Mouse (Mus musculus): ENCODE measurements around the gene Lpp. TPM values are rescaled to one million over a fixed set of nuclear protein-coding genes. Genes with fewer than 3 reads are reported as not detected.

The Lpp gene
- polyA plus RNA-seq, 1 experiment from 2014 or later, result 13.3 TPM

GRCm38 (mm10) chr16:24930070-24930469 is 536.8 kb downstream of the Lpp start:
- no peak overlapping the region for H3K4me3 ChIP-seq
- no peaks in the 10 kb centered on the region for H3K36me3 ChIP-seq
- peak; percentile 71; the same call in 1 of the 2 replicates for ATAC-seq (ENCODE audit: low read depth)
- H3K4me2 ChIP-seq, result no peak overlapping the region
- no peak overlapping the region for H3K9ac ChIP-seq
- H3K4me1 ChIP-seq (replicated peaks), result 0 out of 2 replicates have a peak, but pooled peaks cover 4% of the 10 kb centered on the region
- H3K27ac ChIP-seq (replicated peaks), result no peak overlapping the region
- no peaks in the 10 kb centered on the region for H3K9me3 ChIP-seq
- H3K27me3 ChIP-seq, result no peaks in the 10 kb centered on the region

DNA sequence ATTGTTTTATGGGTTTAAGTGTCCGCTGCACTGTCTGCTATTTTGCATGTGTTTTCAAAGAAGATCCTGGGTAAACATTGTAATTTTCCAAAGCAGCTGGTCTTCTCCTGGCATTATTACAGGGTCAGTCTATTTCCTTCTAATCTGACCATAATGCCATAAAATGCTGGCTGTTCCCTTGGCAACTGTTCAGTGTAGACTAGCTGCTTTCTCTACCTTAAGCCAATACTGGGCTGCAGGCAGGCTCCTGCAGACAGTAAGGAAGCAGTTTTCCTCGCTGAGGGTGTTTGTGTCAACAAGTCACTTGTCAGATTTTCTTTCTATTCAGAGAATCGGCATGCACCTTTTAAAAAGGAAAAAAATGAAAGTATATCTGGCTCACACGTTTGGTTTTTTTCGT is 537.3 kb downstream of the Lpp start:
- ATAC-seq (ENCODE audit: low read depth), result no peak
- H3K4me1 ChIP-seq (replicated peaks), result 0 out of 2 replicates have a peak, but pooled peaks cover 4% of the 10 kb centered on the region
- no peaks in the 10 kb centered on the region for H3K9me3 ChIP-seq
- no peaks in the 10 kb centered on the region for H3K27me3 ChIP-seq
- no peak overlapping the region for H3K4me3 ChIP-seq
- H3K9ac ChIP-seq, result no peak overlapping the region
- H3K4me2 ChIP-seq, result no peak overlapping the region
- 72% methylated on average over 5 of the region's 5 CpGs for WGBS
- H3K36me3 ChIP-seq, result no peaks in the 10 kb centered on the region
- no peak overlapping the region for H3K27ac ChIP-seq (replicated peaks)

DNA sequence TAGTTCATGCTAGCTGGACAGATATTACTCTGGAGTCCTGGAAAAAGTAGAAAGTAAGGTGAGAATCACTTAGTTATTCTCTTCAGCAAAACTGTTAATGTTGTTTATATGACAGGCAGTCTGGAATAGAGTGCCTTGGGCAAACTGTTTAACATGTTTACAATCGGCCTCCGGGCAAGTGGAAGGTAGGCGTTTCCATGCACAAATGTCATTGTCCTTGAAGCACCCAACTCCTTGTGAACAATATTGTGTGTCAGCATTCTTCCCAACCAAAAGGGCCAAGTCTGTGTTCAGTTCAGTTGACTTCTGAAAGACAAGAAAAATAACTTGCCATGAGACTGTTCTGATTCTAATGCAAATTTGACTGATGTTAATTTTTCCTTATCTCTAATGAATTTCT is 539.5 kb downstream of the Lpp start:
- H3K4me3 ChIP-seq, result no peak overlapping the region
- WGBS, result 74% methylated on average over 3 of the region's 3 CpGs
- H3K9me3 ChIP-seq, result no peaks in the 10 kb centered on the region
- H3K27me3 ChIP-seq, result no peaks in the 10 kb centered on the region
- 0 out of 2 replicates have a peak overlapping the region, but pooled peaks have one; percentile 38 for H3K27ac ChIP-seq (replicated peaks)
- no peak for ATAC-seq (ENCODE audit: low read depth)
- 0 out of 2 replicates have a peak, but pooled peaks cover 4% of the 10 kb centered on the region for H3K4me1 ChIP-seq (replicated peaks)
- no peak overlapping the region for H3K4me2 ChIP-seq
- no peak overlapping the region for H3K9ac ChIP-seq
- no peaks in the 10 kb centered on the region for H3K36me3 ChIP-seq

DNA sequence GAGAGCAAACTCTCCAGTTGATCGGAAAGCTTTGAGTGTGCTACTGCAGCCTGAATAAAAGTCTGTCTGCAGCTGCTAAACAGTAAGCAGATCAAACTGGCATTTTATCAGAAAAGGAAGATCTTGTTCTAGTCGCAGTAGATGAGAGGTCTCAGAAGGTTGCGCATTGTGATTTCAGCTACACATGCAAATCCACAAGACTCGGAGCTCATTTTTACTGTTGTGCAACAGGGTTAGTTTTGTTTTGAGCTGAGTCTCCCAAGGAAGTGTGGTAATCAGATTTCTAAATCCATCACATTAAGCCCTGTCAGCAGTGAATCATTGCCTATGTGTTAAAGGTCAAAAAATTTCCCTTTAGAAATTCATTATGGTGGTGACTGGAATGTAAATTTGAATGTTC is 540.4 kb downstream of the Lpp start:
- Histone ChIP-seq H3K27ac (replicated peaks) (no peak overlapping the region), H3K9ac (no peak overlapping the region), H3K4me3 (no peak overlapping the region), H3K4me2 (no peak overlapping the region), H3K36me3 (no peaks in the 10 kb centered on the region), H3K9me3 (no peaks in the 10 kb centered on the region), H3K27me3 (no peaks in the 10 kb centered on the region), H3K4me1 (replicated peaks) (0 out of 2 replicates have a peak, but pooled peaks cover 4% of the 10 kb centered on the region)
- no peak for ATAC-seq (ENCODE audit: low read depth)
- WGBS, result 84% methylated on average over 4 of the region's 4 CpGs

DNA sequence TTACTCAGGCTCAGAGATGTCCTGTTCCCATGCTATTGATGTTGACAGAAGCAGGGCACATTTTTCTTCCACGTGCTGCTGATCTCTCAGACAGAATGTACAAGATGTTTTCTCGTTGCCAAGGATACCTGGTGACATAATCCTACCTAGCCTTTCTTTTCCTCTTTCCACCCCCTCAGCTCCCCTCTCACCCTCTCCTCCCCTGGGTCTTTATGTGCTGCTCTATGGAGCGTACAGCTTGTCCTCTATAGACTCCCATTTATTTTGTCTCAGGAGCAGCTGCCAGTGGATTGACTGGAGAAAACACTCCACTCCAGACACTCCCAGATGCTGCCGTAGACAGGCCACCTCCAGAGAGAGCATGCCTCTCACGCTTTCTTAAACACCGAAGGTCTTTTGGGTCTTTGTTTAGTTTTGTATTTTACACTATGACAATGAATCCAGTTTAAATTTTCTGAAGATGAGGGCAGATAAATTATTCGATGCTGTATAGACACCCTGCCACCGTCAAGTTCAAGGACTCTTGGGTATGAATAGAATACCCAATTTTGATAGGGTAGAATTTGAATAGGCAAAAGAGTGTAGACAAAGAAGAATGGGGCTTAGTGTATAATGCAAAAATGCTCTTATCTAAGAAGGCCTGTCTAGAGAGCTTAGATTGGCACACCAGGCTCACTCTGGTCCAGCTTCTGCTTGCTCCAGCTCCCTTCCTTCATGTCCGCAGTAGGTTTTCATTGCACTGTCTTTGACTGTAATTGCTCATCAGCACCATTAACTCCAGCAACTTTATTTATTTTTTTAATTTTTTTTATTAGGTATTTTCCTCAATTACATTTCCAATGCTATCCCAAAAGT is 548.2 kb downstream of the Lpp start:
- peak; percentile 50 for ATAC-seq (ENCODE audit: low read depth)
- WGBS, result 35% methylated on average over 9 of the region's 9 CpGs

DNA sequence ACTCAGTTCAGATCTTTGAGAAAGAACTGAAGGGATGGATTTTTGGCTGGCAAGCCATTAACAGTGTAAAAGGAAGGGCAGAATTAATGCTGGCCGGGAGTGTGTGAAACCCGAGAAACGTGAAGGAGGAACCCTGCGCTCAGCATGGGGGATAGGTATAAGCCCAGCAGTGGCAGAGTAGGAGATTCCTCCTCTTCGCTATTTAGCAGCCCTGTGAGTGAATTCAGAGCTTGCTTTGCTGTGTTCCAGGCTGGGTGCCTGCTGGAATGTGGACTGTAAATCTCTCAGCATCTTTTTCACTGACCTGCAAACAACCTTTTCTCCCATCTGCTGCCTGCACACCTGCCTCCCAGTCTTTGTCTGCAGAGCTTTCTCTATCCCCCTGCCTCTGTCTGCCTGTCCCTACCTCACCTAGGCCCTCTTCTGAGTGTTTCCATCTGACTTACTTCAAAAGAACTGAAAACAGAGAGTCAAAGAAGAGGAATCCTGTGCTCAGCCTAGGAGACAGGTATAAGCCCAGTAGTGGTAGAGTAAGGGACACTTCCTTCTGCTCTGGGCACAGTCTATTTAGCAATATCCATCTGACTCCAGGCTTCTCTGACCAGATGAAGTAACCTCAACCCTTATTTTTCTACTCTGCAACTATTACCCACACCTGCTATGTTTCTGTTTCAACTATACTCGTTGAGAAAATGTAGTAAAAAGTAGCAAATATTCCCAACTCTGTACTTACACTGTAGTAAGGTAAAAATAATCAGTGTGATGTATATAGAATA is 550.4 kb downstream of the Lpp start:
- ATAC-seq (ENCODE audit: low read depth), result no peak
- Histone ChIP-seq H3K27me3 (no peaks in the 10 kb centered on the region), H3K4me3 (no peak overlapping the region), H3K4me2 (no peak overlapping the region), H3K36me3 (no peaks in the 10 kb centered on the region), H3K9me3 (no peaks in the 10 kb centered on the region), H3K9ac (no peak overlapping the region), H3K4me1 (replicated peaks) (peaks cover 21% of the 10 kb centered on the region), H3K27ac (replicated peaks) (no peak overlapping the region)
- WGBS, result 26% methylated on average over 6 of the region's 6 CpGs

More for the DNA sequence above, 548.2 kb downstream of the Lpp start:
- no peak overlapping the region for H3K9ac ChIP-seq
- no peaks in the 10 kb centered on the region for H3K36me3 ChIP-seq
- no peaks in the 10 kb centered on the region for H3K27me3 ChIP-seq
- H3K4me2 ChIP-seq, result no peak overlapping the region
- H3K27ac ChIP-seq (replicated peaks), result no peak overlapping the region
- no peak overlapping the region for H3K4me3 ChIP-seq
- no peaks in the 10 kb centered on the region for H3K9me3 ChIP-seq
- H3K4me1 ChIP-seq (replicated peaks), result peaks cover 21% of the 10 kb centered on the region

GRCm38 (mm10) chr16:24946356-24946755 is 553.0 kb downstream of the Lpp start:
- Histone ChIP-seq H3K4me1 (replicated peaks) (peaks cover 25% of the 10 kb centered on the region), H3K4me2 (no peak overlapping the region), H3K4me3 (no peak overlapping the region), H3K36me3 (no peaks in the 10 kb centered on the region), H3K27me3 (no peaks in the 10 kb centered on the region), H3K9ac (no peak overlapping the region), H3K27ac (replicated peaks) (no peak overlapping the region), H3K9me3 (no peaks in the 10 kb centered on the region)
- ATAC-seq (ENCODE audit: low read depth), result no peak
- 74% methylated on average over 1 of the region's 1 CpGs for WGBS

- no peak for ATAC-seq (ENCODE audit: low read depth)
- Histone ChIP-seq H3K4me1 (replicated peaks) (peaks cover 20% of the 10 kb centered on the region), H3K9ac (no peak overlapping the region), H3K4me3 (no peak overlapping the region), H3K4me2 (no peak overlapping the region), H3K36me3 (no peaks in the 10 kb centered on the region), H3K27ac (replicated peaks) (no peak overlapping the region), H3K27me3 (no peaks in the 10 kb centered on the region), H3K9me3 (no peaks in the 10 kb centered on the region)
- WGBS, result 95% methylated on average over 1 of the region's 1 CpGs
Measured at GRCm38 (mm10) chr16:24947485-24947884, 554.2 kb downstream of the Lpp start.

- Histone ChIP-seq H3K4me2 (no peak overlapping the region), H3K4me3 (no peak overlapping the region), H3K9me3 (no peaks in the 10 kb centered on the region), H3K27me3 (no peaks in the 10 kb centered on the region), H3K36me3 (no peaks in the 10 kb centered on the region), H3K9ac (no peak overlapping the region), H3K4me1 (replicated peaks) (peaks cover 17% of the 10 kb centered on the region), H3K27ac (replicated peaks) (no peak overlapping the region)
- ATAC-seq (ENCODE audit: low read depth), result no peak
- 75% methylated on average over 3 of the region's 3 CpGs for WGBS
Measured at GRCm38 (mm10) chr16:24948091-24948690, 554.9 kb downstream of the Lpp start.

GRCm38 (mm10) chr16:24949265-24949664 is 556.0 kb downstream of the Lpp start:
- Histone ChIP-seq H3K9me3 (no peaks in the 10 kb centered on the region), H3K4me3 (no peak overlapping the region), H3K27me3 (no peaks in the 10 kb centered on the region), H3K9ac (no peak overlapping the region), H3K4me2 (no peak overlapping the region), H3K4me1 (replicated peaks) (peaks cover 9% of the 10 kb centered on the region), H3K36me3 (no peaks in the 10 kb centered on the region), H3K27ac (replicated peaks) (no peak overlapping the region)
- no peak for ATAC-seq (ENCODE audit: low read depth)
- WGBS, result 93% methylated on average over 3 of the region's 3 CpGs

GRCm38 (mm10) chr16:24950112-24950743 is 556.9 kb downstream of the Lpp start:
- whole genome bisulfite sequencing, result 40% methylated on average over 6 of the region's 6 CpGs
- no peak overlapping the region for H3K4me2 ChIP-seq
- no peak overlapping the region for H3K4me3 ChIP-seq
- H3K27me3 ChIP-seq, result no peaks in the 10 kb centered on the region
- no peaks in the 10 kb centered on the region for H3K9me3 ChIP-seq
- no peaks in the 10 kb centered on the region for H3K36me3 ChIP-seq
- H3K9ac ChIP-seq, result no peak overlapping the region
- peaks cover 9% of the 10 kb centered on the region for H3K4me1 ChIP-seq (replicated peaks)
- no peak overlapping the region for H3K27ac ChIP-seq (replicated peaks)
- ATAC-seq (ENCODE audit: low read depth), result no peak

DNA sequence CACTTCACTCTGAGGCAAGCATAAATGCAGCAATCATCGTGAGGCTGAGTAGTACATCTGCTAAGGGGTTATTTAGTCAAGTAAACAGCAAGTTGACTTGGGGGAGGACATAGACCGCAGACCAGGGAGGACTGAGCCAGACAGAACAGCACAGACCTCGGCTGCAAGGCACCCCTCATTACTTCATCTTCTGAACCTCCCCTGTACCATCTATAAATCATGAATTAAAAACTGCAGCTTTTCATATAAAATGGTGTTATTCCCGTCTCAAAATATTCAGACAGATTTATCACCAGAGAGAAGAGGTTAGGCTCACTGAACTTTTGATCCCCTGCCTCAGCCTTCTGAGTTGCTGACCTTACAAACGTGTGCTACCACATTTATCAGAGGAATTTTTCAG is 558.6 kb downstream of the Lpp start:
- WGBS, result 51% methylated on average over 5 of the region's 5 CpGs
- Histone ChIP-seq H3K9me3 (peaks cover 7% of the 10 kb centered on the region; the same call in 1 of the 2 replicates), H3K27ac (replicated peaks) (no peak overlapping the region), H3K4me2 (no peak overlapping the region), H3K9ac (no peak overlapping the region), H3K4me3 (no peak overlapping the region), H3K27me3 (no peaks in the 10 kb centered on the region), H3K4me1 (replicated peaks) (peaks cover 9% of the 10 kb centered on the region), H3K36me3 (no peaks in the 10 kb centered on the region)
- ATAC-seq (ENCODE audit: low read depth), result no peak

Measured in neural tube, embryonic 13.5 days (tissue).